Mouse (Mus musculus): Measurements from ENCODE around the gene Ndrg3.
"Not testable (repeated sequence)": the region's sequence is repeated elsewhere in the genome, so short reads cannot be mapped to it uniquely, and the experiment has no call there.

Ndrg3 gene

DNA sequence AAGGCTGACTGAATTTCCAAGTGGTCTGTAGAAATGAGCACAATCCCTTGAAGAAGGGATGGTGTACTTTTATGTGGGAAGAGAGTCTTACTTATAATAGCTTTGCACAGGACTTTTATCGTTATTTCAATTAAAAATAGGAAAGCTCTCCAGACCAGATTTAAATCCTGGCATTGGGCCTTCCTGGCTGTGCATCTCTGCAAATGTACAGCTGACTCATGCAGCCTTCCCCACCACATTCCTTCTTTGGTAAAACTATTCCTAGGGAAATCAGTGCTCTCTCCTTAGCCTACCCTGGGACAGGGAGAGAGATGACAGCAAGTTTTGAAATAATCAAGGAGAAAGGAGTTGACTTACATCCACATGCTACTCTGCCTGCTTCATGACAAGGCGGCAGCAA lies 54.1 kb downstream of the Ndrg3 start:
- no peak for DNase-seq (ENCODE audit: low spot score)

GRCm38 (mm10) chr2:156935005-156935404 lies 56.9 kb downstream of the Ndrg3 start:
- DNase-seq (ENCODE audit: low spot score), result no peak

DNA sequence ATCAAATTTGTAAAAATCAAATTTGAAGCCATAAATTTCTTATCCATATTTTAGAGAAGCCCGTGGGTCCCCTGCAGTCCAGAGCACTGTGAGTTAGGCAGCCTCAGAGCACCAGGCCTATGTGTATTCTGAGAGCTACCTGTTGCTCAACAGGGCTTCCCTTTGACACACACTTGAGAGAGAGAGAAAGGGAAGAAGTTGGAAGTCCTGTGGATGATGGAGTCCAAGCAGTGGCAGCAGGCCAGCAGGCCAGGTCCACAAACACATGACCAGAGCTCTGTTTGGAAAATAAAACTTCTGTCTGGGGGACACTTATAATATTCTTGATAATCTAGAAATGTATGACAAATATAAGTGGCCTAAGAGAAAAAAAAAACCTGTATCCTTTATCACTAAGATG lies 58.4 kb downstream of the Ndrg3 start:
- DNase-seq (ENCODE audit: low spot score), result no peak

- no peak for DNase-seq (ENCODE audit: low spot score)
These were observed 60.4 kb downstream of the Ndrg3 start for GRCm38 (mm10) chr2:156931421-156931820.

- DNase-seq (ENCODE audit: low spot score), result no peak
These were observed 61.3 kb downstream of the Ndrg3 start for GRCm38 (mm10) chr2:156930549-156930948.

DNA sequence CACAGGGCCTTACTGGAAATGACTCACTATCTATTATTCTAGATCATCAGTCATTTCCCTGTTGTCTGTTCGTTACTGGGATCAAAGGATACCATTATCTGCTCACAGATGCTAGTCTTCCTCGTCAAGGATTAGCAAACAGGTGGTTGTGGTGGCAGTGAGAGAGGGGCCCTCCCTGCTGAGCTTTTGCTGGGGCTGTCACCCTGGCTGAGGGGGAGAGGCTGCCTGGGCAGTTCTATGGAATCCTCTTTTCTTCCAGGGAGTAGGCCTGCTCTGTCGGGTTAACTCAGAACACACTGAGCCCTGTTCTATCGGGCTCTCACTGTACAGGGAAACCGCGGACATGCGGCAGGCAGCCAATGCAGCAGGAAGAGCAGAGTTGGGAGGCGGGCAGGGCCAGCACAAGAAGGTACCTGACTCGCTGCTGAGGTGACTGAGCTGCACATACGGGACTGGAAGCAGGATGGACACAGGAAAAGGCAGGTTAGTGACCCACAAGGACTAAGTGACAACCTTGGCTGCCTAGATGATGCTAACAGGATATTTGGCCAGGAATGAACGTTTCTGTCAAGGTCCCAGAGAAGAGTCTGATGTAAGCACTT lies 62.2 kb downstream of the Ndrg3 start:
- DNase-seq (ENCODE audit: low spot score), result no peak

GRCm38 (mm10) chr2:156928606-156929005 lies 63.2 kb downstream of the Ndrg3 start:
- no peak for DNase-seq (ENCODE audit: low spot score)

- no peak for DNase-seq (ENCODE audit: low spot score)
These were observed 64.2 kb downstream of the Ndrg3 start for GRCm38 (mm10) chr2:156927663-156928062.

DNA sequence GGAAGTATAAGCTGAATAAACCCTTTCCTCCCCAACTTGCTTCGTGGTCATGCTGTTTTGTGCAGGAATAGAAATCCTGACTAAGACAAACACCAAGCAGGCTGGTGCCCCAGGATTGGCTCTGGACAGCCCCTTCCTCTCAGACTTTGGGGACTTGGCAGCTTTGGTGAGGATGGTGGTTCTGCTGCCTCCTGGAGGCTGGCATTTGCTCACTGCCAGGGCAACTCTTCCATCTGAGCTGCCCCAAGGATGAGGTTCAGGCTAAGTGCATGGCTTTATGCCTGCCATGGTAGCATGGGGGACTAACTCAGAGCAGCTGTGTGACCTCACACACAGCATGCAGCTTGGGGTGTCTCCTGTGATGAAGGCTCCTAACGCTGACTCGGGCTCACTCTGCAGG lies 66.2 kb downstream of the Ndrg3 start:
- not testable (repeated sequence) for DNase-seq (ENCODE audit: low spot score)

GRCm38 (mm10) chr2:156925075-156925474 lies 66.8 kb downstream of the Ndrg3 start:
- not testable (repeated sequence) for DNase-seq (ENCODE audit: low spot score)

- DNase-seq (ENCODE audit: low spot score), result no peak
These were observed 67.5 kb downstream of the Ndrg3 start for GRCm38 (mm10) chr2:156924210-156924898.

- DNase-seq (ENCODE audit: low spot score), result no peak
These were observed 68.8 kb downstream of the Ndrg3 start for GRCm38 (mm10) chr2:156923057-156923456.

DNA sequence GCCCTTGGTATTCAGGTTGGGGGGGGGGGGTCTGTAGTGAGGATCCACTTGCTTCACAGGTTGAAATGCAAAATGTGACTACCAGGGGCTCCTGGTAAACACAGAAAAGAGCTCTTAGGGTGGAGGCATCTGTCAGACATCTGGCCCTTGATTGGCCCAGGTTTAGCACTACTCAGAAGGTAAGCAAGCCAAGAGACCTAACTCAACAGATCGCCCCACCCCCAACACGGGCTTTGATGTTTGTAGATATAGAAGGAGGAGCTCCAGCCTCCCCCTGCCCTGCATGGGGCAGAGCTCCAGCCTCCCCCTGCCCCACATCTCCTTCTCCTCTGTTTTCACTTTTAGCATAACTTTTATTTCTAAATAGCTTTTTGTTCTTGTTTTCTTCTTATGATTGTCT lies 72.1 kb downstream of the Ndrg3 start:
- DNase-seq (ENCODE audit: low spot score), result no peak

DNA sequence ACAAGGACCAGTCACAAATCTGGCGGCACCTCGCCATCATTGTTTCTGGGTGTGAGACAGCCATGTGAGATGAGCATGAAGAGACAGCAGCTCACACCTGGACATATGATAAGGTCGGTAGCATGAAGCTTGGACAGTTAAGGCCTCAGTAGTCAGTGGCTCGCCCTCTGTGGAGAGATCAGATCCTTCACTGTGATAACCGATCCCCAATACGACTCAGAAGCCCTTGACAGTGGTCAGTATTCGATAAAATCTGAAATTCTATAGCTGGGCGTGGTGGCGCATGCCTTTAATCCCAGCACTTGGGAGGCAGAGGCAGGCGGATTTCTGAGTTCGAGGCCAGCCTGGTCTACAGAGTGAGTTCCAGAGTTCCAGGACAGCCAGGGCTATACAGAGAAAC lies 72.7 kb downstream of the Ndrg3 start:
- DNase-seq (ENCODE audit: low spot score), result not testable (repeated sequence)

- peak; percentile 5 for DNase-seq (ENCODE audit: low spot score)
These were observed 73.3 kb downstream of the Ndrg3 start for GRCm38 (mm10) chr2:156918562-156918961.

- no peak for DNase-seq (ENCODE audit: low spot score)
These were observed 75.3 kb downstream of the Ndrg3 start for GRCm38 (mm10) chr2:156916419-156917125.

DNA sequence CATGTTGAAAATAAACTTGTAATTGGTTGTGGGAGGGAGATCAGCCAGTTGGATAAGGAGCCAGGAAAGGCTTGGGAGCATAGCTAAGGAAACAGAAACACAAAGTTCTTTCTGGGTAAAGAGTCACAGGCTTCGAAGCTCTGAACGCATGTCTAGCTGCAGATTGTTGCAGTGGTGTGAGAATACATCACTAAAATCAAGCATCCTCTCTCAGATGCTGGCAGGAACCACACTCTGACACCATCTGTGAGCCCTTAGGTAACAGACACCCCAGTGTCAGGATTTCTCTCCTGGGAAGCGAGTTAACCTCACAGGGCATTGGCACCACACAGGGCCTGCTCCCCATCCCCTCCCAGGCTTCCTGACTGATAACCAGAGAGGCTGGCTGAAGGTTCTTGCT lies 76.3 kb downstream of the Ndrg3 start:
- no peak for DNase-seq (ENCODE audit: low spot score)

- no peak for DNase-seq (ENCODE audit: low spot score)
These were observed 78.7 kb downstream of the Ndrg3 start for GRCm38 (mm10) chr2:156913191-156913590.

GRCm38 (mm10) chr2:156905931-156906330 lies 85.9 kb downstream of the Ndrg3 start:
- DNase-seq (ENCODE audit: low spot score), result not testable (repeated sequence)

DNA sequence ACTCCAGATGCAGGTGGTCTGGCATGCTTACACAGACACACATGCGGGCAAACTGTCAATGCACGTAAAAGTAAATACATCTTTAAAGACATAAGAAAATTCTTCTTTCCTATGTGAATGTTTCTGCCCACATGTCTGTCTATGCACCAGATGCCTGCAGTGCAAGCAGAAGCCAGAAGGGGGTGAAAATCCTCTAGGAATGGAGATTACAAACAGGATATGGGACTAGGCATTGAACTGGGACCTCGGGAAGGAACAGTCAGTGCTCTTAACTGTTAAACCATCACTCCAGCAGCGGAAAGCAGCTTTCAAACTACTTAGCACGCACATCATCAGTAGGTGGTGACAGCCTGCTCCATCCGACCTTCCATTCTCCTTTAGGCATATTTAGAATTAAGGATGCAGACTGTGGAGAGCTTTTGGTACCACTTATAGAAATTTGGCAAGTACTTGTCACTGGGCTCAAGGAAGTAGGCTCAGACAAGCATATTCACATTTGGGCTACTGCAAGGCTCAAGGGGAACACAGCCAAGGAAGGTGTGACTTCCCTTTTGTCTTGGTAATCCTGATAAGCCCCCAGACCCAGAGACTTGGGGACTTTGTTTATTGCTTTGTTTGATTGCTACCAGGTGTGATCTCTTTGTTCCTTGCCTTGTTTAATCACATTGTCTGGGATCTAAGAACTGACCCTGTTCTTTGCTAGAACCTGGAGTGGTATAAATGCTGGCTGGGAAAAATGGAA lies 86.7 kb downstream of the Ndrg3 start:
- DNase-seq (ENCODE audit: low spot score), result peak; percentile 62

- DNase-seq (ENCODE audit: low spot score), result no peak
These were observed 88.5 kb downstream of the Ndrg3 start for GRCm38 (mm10) chr2:156903367-156903766.

DNA sequence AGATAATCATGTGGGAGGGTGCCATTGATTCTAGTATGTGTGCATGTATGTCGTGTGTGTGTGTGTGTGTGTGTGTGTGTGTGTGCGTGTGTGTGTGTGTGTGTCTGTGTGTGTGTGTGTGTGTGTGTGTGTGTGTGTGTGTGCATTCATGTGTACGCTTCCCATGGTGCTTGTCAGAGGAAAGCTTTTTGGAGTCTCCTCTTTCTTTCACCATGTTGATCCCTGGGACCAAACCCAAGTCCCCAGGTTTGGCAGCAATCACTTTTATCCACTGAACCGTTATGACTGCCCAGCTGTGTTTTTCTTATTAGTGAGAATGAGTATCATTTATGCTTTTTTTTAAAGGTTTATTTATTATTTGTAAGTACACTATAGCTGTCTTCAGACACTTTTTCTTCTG lies 89.4 kb downstream of the Ndrg3 start:
- not testable (repeated sequence) for DNase-seq (ENCODE audit: low spot score)

DNA sequence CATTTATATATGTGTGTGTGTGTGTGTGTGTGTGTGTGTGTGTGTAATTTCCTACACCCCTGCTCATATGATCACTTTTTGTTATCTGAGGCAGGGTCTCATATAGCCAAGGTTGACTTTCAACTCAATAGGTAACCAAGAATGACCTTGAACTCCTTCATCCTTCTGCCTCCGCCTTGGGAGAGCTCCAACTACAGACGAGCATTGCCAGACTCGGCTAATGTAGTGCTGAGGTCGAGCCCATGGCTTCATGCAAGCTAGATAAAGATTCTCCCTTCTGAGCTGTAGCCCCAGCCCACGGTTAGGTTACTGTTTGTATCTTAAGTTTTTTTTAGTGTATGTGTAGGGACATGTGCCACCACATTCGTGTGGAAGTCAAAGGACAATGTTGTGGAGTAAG lies 90.0 kb downstream of the Ndrg3 start:
- DNase-seq (ENCODE audit: low spot score), result no peak

All from lung, postnatal 25 days (tissue).